Mouse (Mus musculus) limb, embryonic 11.5 days (tissue): Measurements from ENCODE around the gene Myt1l. TPM values are rescaled to one million over a fixed set of nuclear protein-coding genes. Genes with fewer than 3 reads are reported as not detected.
A peak's percentile ranks its signal among the peaks of the same experiment; 100 is the strongest.

Experiments
- ATAC-seq: fragments of 200-750 bp; cut with Nextera tagmentation; 2 replicates; pipeline ENCODE4 v1.8.0; 2017; ENCODE audit warnings: low read depth; ENCODE audit not compliant: insufficient number of reproducible peaks, low FRiP score, low TSS enrichment
- DNase-seq: peaks from one replicate; pipeline ENCODE4 v3.0.0-alpha.2; 2015; ENCODE audit warnings: low spot score
- H3K27ac ChIP-seq: fragments of 300-500 bp; sonication (generic); replicated peaks from 2 replicates; pipeline ENCODE4 v1.5.1; 2014; ENCODE audit warnings: low read depth, mild to moderate bottlenecking, low read length
- H3K27me3 ChIP-seq: fragments of 300-500 bp; sonication (generic); 2 replicates; pipeline ENCODE4 v1.6.1; 2014; ENCODE audit warnings: mild to moderate bottlenecking, low read length, mixed read lengths; ENCODE audit not compliant: control insufficient read depth, insufficient read depth
- H3K36me3 ChIP-seq: fragments of 300-500 bp; sonication (generic); 2 replicates; pipeline ENCODE4 v1.6.1; 2014; ENCODE audit warnings: mild to moderate bottlenecking, low read length, moderate library complexity, mixed read lengths; ENCODE audit not compliant: control insufficient read depth, insufficient read depth
- H3K4me1 ChIP-seq: fragments of 300-500 bp; sonication (generic); 2 replicates; pipeline ENCODE4 v1.6.1; 2014; ENCODE audit warnings: low read length, mixed read lengths; ENCODE audit not compliant: control insufficient read depth, insufficient read depth
- H3K4me2 ChIP-seq: fragments of 300-500 bp; sonication (generic); 2 replicates; pipeline ENCODE4 v1.6.1; 2014; ENCODE audit warnings: low read depth, mild to moderate bottlenecking, moderate library complexity; ENCODE audit not compliant: severe bottlenecking
- H3K4me3 ChIP-seq: fragments of 300-500 bp; sonication (generic); 2 replicates; pipeline ENCODE4 v1.5.1; 2014; ENCODE audit warnings: low read depth, low read length
- H3K9ac ChIP-seq: fragments of 300-500 bp; sonication (generic); 2 replicates; pipeline ENCODE4 v1.6.1; 2014; ENCODE audit warnings: mild to moderate bottlenecking, low read length
- H3K9me3 ChIP-seq: fragments of 300-500 bp; sonication (generic); 2 replicates; pipeline ENCODE4 v1.6.1; 2016; ENCODE audit warnings: low read length; ENCODE audit not compliant: control insufficient read depth
- WGBS: fragments of 180-500 bp; shearing (Covaris S2); extraction: QIAGEN DNeasy Blood & Tissue Kit; methylation state at CpG from one replicate; pipeline ENCODE4 v1.1.7; 2014; 5-methylcytosine and 5-hydroxymethylcytosine counted together
- polyA plus RNA-seq: library from polyadenylated mRNA; unstranded; fragments of >200 nt; fragmentation: Nextera tagmentation; extraction: Ambion mirVana; gene quantifications from 2 replicates; pipeline ENCODE4 v1.2.1, GENCODE M21; 2014

Myt1l gene
- polyA plus RNA-seq, 1 experiment from 2014 or later: 0.21 TPM

DNA sequence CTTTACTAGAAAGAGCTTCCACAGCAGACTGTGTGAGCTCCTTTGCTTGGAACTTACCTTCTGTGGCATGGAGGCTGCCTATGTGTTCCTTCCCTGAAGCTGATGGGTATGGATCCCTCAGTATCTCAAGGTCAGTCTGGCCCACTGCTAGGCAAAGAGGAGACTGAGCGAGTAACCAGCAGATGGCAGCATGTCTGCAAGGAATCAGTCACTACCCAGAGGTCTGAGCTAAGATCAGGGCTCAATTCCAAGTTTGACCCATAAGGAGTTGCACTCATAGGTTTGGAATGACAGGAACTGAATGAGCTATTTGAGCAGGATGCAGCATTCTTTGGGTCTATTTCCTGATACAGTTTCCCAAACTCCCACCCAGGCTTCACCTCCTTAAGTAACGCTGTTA is 378.9 kb downstream of the Myt1l start:
- no peaks in the 10 kb centered on the region for H3K27me3 ChIP-seq
- no peak for ATAC-seq
- H3K4me1 ChIP-seq: no peaks in the 10 kb centered on the region
- H3K36me3 ChIP-seq: no peaks in the 10 kb centered on the region
- H3K9me3 ChIP-seq: no peaks in the 10 kb centered on the region
- peak; percentile 51 for DNase-seq
- no peak overlapping the region for H3K9ac ChIP-seq
- no peak overlapping the region for H3K4me3 ChIP-seq
- H3K27ac ChIP-seq: no peak overlapping the region
- no peak overlapping the region for H3K4me2 ChIP-seq
- 49% methylated on average over 2 of the region's 2 CpGs for WGBS

DNA sequence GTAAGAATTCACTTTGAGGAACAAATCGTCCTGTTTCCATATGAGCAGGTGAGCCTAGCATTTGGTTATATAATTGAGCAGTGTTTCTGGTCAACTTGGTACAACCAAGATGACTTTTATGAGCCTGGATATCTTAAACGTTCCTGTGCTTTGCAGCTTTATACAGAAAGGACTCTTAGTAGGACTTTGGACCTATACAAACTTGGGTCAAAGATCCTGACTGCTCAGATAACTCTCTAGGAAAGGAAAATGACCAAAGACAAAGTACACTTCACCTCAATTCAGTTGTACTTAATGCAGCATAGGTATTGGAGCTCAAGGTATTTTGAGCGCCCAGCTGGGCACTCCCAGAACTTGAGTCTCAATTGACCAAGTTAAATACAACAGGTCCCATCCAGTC is 388.0 kb downstream of the Myt1l start:
- no peaks in the 10 kb centered on the region for H3K27me3 ChIP-seq
- WGBS: 77% methylated on average over 3 of the region's 3 CpGs
- H3K9ac ChIP-seq: no peak overlapping the region
- H3K4me1 ChIP-seq: no peaks in the 10 kb centered on the region
- no peak overlapping the region for H3K4me2 ChIP-seq
- no peaks in the 10 kb centered on the region for H3K36me3 ChIP-seq
- DNase-seq (no peak), ATAC-seq (no peak)
- H3K4me3 ChIP-seq: no peak overlapping the region
- no peaks in the 10 kb centered on the region for H3K9me3 ChIP-seq
- no peak overlapping the region for H3K27ac ChIP-seq

DNA sequence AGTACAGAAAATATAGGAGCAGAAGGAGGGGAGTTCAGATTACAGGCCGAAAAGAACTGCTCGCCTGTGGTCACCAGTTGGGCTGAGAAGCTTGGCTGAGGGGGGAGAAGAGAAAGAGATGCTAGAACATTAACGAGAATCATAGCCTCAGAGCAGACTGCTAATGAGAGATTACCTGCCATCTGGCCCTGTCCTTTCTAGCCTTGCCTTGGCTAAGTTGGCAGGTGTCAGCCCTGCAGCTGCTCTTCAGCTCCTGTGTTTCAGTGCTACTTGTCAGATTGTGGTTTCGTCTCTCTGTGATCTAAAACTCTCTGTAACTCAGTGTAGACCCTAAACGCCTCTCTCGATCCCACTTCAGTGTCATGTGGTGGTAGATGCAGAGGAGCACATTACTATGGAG is 388.6 kb downstream of the Myt1l start:
- DNase-seq (no peak), ATAC-seq (no peak)
- Histone ChIP-seq H3K4me1 (no peaks in the 10 kb centered on the region), H3K27me3 (no peaks in the 10 kb centered on the region), H3K27ac (no peak overlapping the region), H3K36me3 (no peaks in the 10 kb centered on the region), H3K4me2 (no peak overlapping the region), H3K9me3 (no peaks in the 10 kb centered on the region), H3K9ac (no peak overlapping the region), H3K4me3 (no peak overlapping the region)
- 80% methylated on average over 6 of the region's 6 CpGs for WGBS

DNA sequence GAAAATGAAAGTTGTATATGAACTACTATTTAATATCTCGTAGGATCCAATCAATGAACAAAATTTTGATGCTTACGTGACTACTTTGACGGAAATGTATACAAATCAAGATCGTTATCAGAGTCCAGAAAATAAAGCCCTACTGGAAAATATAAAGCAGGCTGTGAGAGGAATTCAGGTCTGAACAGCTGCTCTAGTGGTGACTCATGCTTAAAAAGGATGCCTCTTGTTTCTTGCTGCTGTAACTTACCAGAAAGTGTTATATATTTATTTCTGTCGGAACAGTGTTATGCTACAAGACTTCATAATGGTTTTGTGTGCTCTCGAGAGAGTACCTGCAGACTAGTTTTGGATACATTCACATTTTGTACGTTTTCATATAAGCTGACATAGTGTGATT is 392.1 kb downstream of the Myt1l start:
- DNase-seq (no peak), ATAC-seq (no peak)
- Histone ChIP-seq H3K4me1 (no peaks in the 10 kb centered on the region), H3K27me3 (no peaks in the 10 kb centered on the region), H3K27ac (no peak overlapping the region), H3K9ac (no peak overlapping the region), H3K4me3 (no peak overlapping the region), H3K36me3 (no peaks in the 10 kb centered on the region), H3K9me3 (no peaks in the 10 kb centered on the region), H3K4me2 (no peak overlapping the region)
- 85% methylated on average over 7 of the region's 7 CpGs for WGBS

DNA sequence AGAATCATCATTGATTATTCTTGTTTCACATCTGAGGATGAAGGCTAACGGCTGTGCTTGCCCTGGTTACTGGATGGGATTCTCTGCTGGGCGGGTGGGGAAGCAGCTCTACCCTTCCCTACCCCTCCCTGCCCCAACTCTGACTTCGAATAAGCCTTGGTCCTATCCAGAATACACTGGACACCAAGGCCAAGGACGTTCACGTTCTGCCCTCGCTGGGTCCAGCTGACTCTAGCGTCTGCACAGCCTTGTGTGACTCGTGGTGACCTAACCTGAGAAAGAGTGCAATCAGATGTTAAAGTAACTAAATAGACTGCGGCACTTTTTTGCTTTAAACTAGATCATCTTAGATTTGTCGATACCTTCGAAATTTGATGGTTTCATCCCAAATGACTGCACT is 393.3 kb downstream of the Myt1l start:
- DNase-seq: no peak
- no peaks in the 10 kb centered on the region for H3K36me3 ChIP-seq
- 83% methylated on average over 11 of the region's 11 CpGs for WGBS
- H3K27me3 ChIP-seq: no peaks in the 10 kb centered on the region
- H3K9ac ChIP-seq: no peak overlapping the region
- no peaks in the 10 kb centered on the region for H3K4me1 ChIP-seq
- H3K9me3 ChIP-seq: no peaks in the 10 kb centered on the region
- H3K4me2 ChIP-seq: no peak overlapping the region
- ATAC-seq: no peak
- no peak overlapping the region for H3K4me3 ChIP-seq
- no peak overlapping the region for H3K27ac ChIP-seq

DNA sequence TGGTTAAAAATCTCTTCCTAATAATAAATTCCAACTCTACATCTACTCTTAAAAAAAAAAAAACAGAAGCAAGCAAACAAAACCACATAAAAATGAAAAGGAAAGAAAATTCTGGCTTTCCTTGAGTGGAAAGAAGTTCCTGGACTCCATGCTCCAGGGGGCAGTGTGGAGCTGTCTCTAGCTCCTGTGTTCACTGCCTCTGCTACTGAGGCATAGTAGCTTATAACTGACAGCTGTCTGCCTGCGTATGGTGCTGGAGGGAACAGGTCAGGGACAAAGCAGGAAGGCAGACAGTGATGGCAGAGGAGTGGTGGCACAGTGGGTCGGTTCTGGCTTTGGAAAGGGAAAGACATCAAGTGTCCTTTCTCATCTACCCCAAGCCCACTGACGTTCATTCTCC is 398.7 kb downstream of the Myt1l start:
- ATAC-seq (no peak), DNase-seq (peak; percentile 74)
- Histone ChIP-seq H3K4me2 (no peak overlapping the region), H3K9me3 (no peaks in the 10 kb centered on the region), H3K27me3 (no peaks in the 10 kb centered on the region), H3K27ac (no peak overlapping the region), H3K4me3 (no peak overlapping the region), H3K36me3 (no peaks in the 10 kb centered on the region), H3K4me1 (no peaks in the 10 kb centered on the region), H3K9ac (no peak overlapping the region)
- 43% methylated on average over 3 of the region's 3 CpGs for WGBS

DNA sequence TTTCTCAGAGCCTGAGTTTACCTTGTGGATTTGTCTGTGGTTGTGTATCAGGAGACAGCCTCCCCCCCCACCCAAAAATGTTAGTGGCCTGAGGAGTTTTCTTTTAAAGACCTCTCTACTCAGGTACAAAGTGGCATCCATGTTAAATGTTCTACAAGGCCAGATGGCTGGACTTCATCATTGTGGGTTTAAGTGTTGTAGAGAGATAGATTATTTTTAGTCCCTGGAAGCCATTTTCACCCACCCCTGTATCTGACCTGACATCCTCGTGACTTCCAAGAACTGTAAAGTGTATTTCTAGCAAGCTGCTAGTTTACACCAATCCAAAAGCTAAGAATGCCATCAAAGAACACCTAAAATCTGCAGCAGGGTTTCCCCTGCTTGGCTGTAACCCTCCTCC is 402.4 kb downstream of the Myt1l start:
- Histone ChIP-seq H3K4me3 (no peak overlapping the region), H3K9me3 (no peaks in the 10 kb centered on the region), H3K9ac (no peak overlapping the region), H3K4me2 (no peak overlapping the region), H3K4me1 (no peaks in the 10 kb centered on the region), H3K36me3 (no peaks in the 10 kb centered on the region), H3K27me3 (no peaks in the 10 kb centered on the region), H3K27ac (no peak overlapping the region)
- WGBS: 69% methylated on average over 1 of the region's 1 CpGs
- DNase-seq (no peak), ATAC-seq (no peak)

DNA sequence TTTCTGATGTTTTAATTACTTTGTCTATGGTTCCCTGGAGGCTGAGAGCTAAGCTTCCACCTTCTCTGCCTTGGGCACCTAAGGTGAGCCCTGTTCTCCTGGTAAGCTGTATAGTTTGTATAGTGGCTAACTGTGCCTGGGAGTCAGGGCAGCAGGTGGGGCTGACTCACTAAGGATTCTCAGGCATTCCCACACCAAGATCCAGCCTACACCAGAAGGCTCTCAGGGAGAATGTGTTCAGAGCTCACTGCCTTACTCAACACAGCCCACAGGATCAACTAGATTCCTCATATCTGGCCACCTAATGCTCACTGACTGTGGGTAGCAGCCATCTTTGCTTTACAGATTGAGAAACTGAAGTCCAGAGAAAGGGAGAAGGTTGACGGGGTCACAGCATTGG is 404.8 kb downstream of the Myt1l start:
- H3K9ac ChIP-seq: no peak overlapping the region
- H3K27ac ChIP-seq: no peak overlapping the region
- H3K36me3 ChIP-seq: no peaks in the 10 kb centered on the region
- no peak overlapping the region for H3K4me3 ChIP-seq
- H3K4me2 ChIP-seq: no peak overlapping the region
- no peaks in the 10 kb centered on the region for H3K9me3 ChIP-seq
- WGBS: 83% methylated on average over 1 of the region's 1 CpGs
- ATAC-seq (no peak), DNase-seq (no peak)
- no peaks in the 10 kb centered on the region for H3K27me3 ChIP-seq
- peaks cover 6% of the 10 kb centered on the region; the same call in 1 of the 2 replicates for H3K4me1 ChIP-seq

DNA sequence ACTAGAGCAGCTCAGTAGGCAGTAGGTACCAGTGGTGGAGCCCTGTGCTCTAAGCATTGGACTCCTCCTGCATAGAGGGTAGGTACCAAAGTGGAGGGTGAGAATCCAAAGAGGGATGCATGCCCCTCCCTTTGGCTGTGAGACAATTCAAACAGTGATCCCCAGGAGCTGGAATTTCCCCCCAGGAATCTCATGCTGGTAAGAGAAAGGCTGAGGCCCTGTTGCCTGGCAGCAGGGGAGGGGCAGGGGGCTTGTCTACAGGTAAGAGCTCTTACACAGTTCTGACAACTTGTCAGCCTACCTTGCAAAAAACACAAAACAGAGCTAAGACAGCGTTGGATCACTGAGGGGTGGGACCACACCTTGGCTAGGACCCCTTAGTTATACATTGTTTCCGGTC is 405.3 kb downstream of the Myt1l start:
- H3K36me3 ChIP-seq: no peaks in the 10 kb centered on the region
- H3K4me2 ChIP-seq: no peak overlapping the region
- no peak overlapping the region for H3K4me3 ChIP-seq
- H3K9ac ChIP-seq: no peak overlapping the region
- no peak for ATAC-seq
- H3K27me3 ChIP-seq: no peaks in the 10 kb centered on the region
- no peak overlapping the region for H3K27ac ChIP-seq
- peaks cover 6% of the 10 kb centered on the region; the same call in 1 of the 2 replicates for H3K4me1 ChIP-seq
- no peak for DNase-seq
- 73% methylated on average over 2 of the region's 2 CpGs for WGBS
- no peaks in the 10 kb centered on the region for H3K9me3 ChIP-seq
